Mouse (Mus musculus) CD4-positive, CD25-positive, alpha-beta regulatory T cell, adult 4 months (primary cell): ENCODE data around the gene Tmem132b. TPM values are rescaled to one million over a fixed set of nuclear protein-coding genes. Genes with fewer than 3 reads are reported as not detected.

Experiments
- ATAC-seq: one replicate; pipeline ENCODE4 v1.8.0; 2017
- polyA plus RNA-seq, 2 experiments: library from polyadenylated mRNA; unstranded; fragments of 100-300 nt; shearing (Covaris generic); gene quantifications; one replicate each; pipeline ENCODE4 v1.2.1; 2017

Gene Tmem132b
- polyA plus RNA-seq, 2 experiments from 2014 or later, result 0.16 TPM; not detected in 1

DNA sequence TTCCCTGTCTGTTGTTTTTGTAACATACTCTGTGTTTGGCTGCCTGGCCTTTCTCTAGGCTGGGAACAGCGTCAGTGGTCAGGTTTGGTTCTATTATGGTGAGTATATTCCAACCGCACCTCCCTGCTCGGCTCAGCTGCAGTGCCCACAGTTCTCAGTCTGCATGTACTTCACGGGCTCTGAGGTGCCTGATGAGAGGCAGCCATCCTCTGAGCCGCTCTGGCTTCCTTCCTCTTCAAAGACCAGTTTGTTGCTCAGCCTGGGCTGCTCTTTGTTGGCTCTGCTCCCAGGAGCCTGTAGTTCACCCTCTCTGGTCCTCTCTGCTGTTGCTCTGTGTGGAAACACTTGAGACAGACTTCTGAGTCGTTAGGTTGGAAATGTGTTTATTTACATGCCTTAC, 151.9 kb downstream of the Tmem132b start:
- ATAC-seq, result no peak

DNA sequence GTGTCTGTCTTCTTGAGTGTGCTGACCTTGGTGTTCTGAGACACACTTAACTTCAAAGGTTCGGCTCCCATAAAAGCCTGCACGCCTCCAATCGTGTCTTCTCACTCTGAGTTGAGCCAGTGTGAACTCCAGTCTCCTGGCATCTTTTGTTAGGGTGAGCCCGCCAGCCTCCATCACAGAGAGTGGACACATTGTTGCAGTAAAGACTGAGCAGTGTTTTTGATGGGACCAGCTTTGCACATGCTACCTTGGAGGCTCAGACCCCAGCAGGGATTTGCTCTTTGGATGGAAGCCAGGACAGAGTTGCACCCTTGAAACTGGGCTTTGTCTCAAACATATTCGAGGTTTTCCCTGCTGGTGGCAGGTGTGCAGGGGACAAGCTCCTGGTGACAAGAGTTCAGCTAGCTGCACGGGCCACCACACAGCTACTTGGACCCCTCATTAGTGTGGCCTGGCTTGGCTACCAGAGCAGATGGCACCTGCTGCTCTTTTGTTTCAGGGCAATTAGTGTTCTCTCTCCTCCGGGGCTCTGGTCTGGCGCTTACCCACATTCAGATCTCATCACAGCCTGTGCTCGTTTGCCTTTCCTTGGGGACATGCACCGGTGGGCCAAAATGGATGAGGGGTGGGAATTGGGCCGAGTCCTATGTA, 154.2 kb downstream of the Tmem132b start:
- no peak for ATAC-seq

DNA sequence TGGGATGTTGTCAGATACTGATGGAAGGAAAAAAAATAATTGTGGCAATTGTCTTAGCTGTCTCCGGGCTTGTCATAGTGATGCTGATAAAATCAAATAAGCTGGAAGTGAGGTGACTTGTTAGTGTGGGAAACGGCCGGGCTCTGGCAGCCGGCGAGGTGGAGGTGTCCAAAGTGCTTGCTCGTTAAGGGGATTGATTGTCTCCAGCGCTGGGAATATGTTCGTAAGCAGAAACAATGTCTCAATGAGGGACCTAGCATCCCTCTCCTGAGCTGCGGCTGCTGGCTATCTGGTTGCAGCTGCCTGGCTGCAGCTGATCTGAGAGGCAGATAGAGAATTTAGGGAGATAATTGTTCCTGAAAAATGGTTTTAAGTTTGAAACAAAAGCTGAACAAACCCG, 161.0 kb downstream of the Tmem132b start:
- no peak for ATAC-seq

DNA sequence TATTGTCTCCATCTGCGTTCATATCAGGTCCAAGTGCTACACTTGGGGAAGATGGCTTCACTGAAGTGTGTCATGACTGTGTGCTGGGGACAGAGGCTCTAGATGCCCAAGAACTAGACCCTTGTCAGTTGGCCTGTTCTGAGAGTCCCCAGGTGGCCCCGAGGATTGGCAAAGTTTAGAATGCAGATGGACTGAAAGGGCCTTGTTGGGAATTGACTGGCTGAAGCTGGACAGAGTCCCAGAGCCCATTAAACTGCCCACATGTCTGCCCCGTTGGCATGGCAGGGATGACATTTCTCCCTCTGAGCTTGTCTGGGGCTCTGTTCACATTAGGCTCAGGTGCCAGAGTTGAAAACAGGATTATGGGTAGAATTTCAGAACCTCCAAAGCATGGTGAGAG, 167.8 kb downstream of the Tmem132b start:
- no peak for ATAC-seq

DNA sequence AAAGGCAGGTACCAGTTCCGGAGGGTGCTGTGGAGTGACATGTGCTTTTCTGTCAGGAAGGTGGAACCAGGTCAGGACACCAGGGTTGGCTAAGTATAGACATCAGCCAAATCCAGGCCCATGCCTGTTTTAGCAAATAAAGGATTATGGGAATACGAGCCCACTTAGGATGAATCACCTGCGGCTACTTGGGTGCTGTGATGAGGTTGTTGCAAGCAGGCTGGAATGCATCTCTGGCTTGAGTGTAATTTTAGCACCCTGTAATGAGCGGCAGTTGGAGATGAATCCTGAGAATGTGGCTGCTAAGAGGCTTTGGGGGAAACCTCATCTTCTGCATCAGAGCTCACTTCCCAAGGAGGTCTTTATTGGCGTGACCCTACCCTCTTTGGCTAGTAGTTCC, 168.7 kb downstream of the Tmem132b start:
- no peak for ATAC-seq

DNA sequence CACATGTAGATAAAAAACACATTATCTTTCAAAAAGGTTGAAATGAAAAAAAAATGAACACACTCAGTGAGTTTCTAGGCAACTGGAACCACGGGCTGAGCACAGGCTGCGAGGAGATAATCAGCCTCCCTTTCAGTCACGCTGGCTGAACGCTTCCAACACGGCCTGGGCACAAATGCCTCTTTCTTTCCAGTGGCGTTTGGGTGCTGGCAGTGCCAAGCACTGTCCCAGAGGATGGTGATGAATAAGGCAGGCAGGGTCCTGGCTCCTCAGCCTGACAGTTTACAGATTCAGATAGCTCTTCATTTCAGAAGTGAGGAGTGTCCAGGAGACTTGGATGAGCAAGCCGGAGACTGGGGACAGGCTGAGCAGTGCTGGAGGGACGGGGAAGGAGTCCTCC, 173.8 kb downstream of the Tmem132b start:
- no peak for ATAC-seq

DNA sequence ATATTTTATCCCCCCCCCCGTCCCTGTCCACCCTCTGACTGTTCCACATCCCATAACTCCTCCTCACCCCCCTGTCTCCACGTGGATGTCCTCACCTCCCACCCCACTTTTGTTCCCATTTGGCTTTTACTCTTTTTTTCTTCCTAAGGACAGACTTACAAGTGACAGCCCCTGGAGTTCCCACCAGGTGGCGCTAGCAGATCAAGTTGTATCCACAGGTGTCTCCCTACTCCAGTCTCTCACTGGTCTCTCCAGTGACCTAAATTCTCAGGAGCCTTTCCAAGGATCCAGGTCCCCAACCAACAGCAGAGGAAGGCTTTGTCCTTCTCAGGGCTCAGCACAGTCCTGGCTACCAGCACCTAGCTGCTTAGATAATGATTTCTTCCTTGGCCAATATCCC, 177.6 kb downstream of the Tmem132b start:
- no peak for ATAC-seq

DNA sequence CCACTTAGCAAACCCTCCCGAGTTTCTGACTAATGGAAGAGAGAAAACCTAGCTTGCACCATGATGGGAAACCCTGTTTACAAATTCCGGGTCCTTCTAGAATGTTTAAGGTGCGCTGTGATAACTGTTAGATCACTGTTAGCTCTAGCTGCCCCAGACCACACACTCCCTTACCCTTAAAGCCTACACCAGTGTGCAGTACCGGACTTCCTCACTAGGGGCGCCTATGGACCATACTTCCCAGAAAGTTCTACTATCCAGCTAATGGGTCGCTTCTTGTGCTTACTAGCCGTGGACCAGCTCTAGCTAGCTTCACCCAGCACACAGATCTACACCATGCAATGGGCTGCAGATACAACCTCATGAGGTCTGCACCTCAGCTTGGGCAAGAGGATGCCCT, 195.2 kb downstream of the Tmem132b start:
- ATAC-seq, result no peak

DNA sequence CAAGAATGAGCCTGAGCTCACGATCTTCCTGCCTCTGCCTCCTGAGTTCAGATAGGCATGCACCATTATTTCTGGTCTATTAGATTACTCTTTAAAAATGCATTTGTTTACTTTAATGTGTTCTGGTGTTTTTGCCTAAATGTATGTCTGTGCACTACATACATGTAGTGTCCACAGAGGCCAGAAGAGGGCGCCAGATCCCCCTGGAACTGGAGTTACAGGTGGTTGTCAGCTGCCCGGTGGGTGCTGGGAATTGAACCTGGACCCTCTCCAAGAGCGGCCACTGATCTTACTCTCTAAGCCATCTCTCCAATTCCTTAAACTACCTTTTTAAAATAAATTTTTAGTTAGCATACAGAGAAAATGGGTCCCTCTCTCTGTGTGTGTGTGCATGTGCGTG, 195.9 kb downstream of the Tmem132b start:
- no peak for ATAC-seq

DNA sequence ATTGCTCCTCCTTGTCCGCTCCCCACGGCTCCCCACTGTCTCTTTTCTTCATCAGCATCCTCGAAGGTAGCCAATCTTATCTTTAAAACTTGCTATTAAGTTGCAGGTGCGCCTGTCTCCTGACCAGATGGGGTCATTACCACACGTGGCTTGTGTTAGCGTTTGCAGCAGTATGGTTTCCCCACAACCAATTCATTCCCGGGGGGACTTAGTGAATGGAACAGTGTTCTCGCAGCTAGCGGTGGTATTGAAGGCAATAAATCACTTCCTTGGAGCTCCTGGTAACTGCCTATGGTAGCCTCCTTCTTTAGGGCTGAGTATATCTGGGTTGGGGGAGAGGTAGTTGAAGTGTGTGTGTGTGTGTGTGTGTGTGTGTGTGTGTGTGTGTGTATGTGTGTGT, 196.4 kb downstream of the Tmem132b start:
- no peak for ATAC-seq

DNA sequence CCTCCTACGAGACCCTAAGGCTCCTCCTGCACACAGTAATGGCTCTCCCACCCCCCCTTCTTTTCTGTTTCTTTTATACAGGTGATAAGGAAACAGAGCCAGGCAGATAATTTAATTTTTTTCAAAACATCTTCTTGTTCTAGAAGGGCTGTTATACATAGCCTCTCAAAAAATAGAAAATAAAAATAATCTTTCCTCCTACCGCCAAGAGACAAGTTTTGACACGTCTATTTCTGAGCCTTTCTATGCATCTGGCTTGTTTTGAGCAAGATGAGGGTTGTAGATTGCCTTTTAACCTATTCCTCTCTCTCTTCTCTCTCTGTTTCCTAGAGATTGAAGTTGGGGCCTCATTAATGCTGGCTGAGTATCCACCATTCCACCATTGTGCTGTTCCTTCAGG, 196.9 kb downstream of the Tmem132b start:
- ATAC-seq, result no peak

DNA sequence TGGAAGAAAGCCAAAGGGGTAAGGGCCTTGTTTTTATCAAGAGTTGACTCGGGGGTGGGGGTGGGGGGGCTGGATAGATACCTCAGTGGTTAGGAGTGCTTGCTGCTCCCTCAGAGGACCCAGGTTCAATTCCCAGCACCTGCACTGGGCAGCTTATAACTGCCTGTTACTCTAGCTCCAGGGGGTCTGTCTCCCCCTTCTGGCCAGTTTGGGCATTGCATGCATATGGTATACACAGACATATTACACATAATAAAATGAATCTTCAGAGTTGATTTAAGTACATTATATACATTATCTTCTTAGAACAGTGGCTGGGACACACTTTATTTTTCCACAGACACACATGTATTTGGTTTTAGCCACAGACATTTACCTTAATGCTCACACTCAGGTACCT, 202.2 kb downstream of the Tmem132b start:
- ATAC-seq, result no peak

DNA sequence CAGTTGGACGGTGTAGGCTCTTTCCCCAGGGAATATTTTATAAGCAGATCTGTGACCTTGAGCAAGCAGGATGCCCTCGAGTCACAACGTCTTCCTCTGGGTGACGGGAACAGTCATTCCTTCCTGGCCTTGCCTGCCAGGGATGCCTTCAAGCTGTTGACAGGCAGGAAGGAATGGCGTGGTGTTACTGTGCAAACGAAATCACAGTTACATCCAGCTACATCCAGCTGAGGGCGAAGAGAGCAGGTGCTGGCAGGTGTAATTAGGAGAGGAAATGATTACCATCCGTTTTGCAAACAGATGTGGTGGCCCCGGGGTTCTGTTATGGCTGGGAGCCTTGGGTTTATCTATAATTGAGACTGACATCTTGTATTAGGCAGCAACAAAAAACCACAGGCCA, 205.5 kb downstream of the Tmem132b start:
- ATAC-seq, result no peak

DNA sequence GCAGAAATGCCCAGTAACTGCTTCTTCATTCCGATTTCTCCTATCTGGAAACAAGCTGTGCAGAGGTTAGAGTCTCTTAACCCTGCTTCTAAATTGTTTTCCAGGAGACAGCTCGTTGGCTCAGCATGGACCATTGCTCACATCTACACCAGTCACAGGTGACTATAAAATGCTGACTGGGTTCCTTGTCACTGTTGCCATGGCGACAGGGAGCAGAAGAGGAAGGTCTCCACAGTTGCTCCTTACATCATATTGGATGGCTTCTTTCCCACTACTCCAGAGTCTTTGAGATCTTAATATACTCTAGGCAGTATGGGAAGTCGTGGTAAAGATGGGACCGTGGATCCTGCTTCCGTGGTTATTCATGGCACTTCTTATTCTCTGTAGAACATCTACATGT, 211.9 kb downstream of the Tmem132b start:
- ATAC-seq, result no peak

DNA sequence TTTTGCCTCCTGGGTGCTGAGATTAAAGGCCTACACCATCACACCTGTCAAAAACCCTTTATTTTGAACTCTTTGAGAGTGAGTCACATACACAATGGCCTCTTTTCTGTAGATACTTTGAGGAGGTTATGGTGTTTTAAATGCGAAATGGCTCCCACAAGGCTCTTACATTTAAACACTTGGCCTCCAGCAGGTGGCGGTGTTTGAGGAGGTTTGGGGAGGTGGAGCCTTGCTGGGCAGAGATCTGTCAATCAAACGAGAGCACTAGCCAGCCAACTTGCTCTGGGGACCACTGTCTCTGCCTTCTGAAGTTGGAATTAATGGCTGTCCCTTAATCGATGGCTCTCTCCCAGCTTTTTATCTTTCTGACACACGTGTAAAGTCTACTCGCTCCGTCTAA, 214.2 kb downstream of the Tmem132b start:
- ATAC-seq, result no peak

DNA sequence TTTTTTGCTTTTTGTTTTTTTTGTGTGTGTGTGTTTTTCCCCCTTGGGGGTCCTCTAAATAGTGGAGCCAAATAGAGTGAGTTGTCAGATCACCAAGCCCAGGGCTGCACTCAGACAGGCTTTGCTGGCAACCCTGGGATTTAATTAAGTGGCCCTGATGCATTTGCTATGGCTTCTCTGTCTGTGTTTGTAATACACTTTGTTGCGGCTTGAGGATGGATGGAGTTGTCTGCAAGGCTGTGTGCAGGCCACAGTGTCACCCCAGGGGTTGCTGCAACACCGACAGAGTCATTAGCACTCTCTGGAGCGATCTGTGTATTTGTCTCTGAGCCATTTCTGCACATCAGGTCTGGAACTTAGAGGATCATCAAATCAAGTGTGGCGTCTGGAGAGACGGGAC, 219.9 kb downstream of the Tmem132b start:
- ATAC-seq, result no peak

DNA sequence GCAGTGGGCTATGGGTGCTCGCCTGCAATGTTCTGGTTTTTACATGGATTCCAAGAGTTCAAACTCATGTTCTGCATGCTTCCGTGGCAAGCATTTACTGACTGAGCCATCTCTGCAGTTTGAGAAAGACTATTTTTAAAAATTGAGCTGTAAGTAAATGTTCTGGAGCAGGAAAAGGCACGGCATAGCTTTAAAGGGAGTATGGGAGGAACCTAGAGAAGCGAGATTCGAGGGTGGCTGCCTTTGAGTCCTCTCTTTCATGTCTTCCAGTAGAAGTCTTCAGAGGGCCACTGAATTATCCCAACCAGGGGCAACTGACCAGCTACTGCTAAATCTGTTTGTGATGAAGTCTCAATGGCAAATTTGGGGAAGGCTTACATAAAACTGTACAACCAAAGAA, 221.0 kb downstream of the Tmem132b start:
- no peak for ATAC-seq

DNA sequence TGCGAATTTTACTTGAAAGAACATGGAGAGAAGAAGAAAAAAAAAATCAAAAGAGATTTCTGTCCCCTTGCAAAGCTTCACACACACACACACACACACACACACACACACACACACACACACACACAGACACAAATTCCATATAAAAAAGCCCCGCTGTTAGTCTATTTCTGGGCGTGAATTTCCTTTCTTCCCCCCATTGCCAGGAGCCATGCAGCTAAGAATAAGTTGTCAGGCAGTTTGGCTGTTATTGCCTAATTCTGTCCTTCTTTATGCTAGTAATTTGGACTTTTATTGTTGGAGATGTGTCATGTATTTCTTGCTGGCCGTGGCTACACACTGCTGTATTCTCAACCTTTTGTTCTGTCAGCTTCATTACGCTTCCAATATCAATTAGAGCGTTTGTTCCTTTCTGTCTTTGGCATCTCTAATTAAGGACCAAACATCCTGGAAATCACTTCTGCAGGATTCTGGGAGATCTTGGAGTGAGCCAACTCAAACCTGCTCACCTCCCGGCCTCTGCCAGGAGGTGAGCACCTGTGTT, 225.5 kb downstream of the Tmem132b start:
- no peak for ATAC-seq

DNA sequence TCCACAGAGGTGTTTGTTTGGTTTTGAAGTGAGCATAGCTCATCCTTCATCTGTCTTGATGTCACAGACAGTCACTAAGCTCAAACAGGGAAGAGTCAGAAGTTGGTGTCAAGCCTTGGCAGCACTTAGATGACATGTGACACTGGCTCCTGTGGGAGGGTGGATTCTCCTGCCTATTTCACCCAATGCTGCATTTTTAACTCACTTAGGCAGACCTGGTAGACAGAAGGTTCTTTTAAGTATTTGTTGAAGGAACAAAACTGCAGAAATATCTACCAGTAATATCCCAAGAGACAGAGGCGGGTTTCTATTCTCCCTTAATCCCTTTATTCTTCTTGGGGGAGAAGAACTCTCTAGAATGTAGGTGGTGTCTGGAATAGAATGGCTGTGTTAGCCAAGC, 226.9 kb downstream of the Tmem132b start:
- no peak for ATAC-seq

DNA sequence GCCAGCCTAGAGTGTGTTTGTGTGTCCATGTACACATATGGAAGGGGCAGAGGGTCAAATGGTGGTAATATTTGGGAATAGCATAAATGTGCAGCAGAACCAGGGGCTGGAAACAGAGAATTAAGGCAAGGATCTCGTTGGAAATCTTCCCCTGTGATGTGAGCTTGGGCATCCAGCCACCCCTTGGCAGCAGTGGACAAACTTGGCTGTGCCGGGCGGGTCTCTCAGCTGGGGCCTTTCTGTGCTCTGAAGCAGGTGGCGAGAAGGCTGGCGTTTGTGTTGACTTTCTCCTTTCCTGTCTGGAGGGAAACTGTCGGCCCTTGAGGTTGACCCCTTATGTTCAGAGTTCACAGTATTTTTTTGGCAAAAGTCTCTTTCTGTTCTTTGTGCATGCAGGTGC, 235.4 kb downstream of the Tmem132b start:
- no peak for ATAC-seq

DNA sequence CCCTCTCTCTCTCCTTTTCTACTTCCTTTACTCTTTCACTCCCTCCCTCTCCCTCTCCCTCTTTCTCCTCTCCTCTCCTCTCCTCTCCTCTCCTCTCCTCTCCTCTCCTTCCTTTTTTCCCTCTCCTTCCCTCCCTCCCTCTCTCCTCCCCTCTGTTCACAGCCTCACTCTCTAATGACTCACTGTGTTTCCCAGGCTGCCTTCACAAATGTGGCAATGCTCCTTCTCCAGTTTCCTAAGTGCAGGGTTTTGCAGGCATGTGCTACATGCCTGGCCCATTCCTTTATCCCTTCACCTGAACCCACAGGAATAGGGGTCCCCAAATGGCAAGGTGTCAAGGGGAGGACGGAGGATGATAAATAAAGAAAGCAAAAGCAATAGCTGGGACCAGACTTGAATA, 236.4 kb downstream of the Tmem132b start:
- ATAC-seq, result no peak

DNA sequence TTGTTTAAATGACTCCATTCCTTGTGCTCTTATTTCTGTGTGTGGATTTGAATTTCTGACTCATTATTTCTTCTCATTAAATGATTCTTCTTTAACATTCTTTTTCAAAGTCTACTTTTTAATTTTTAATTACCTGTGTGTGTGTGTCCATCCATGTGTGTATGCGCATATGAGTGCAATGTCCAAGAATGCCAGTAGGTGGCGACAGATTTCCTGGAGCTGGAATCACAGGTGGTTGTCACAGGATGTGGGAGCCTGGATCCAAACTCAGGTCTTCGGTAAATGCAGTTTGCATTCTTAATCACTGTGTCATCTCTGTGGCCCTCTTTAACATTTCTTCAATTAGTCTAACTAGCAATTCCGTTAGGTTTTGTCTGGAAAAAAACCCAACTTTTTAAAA, 240.7 kb downstream of the Tmem132b start:
- no peak for ATAC-seq

DNA sequence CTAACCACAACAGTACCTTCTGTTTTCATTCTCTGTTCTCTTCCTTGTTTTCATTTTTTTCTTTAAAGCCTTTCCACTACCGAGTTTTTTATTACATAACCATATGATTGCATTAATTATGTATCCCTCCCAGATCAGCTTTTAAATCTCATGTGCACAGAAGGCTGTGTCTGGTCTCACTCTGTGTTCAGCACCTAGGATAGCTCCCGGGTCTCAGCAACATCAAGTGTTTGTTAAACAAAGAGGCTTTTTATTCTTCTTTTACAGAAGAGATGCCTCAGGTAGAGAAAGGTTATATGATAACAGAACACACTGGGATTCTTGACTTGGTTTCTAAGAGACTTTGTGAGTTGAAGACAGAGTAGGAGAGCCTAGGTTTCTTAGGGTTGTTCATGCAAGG, 241.2 kb downstream of the Tmem132b start:
- ATAC-seq, result no peak

DNA sequence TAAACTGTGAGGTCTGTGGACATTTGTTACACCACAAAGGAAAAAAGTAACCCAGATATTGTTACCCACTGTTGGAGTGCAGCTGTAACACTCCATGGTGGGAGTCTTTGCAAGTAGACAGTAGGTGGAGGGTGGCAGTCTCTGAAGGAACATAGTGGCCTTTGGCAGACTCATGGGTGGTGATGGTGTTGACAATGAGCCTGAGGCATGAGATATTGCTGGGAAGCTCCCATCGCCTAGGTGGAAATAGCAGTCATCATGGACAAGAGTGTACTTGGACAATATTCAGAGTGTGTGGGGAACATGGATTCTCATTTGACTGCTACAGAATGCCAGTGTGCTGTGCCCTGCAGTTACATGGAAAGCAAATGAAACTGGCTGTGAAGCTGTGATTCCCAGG, 248.8 kb downstream of the Tmem132b start:
- no peak for ATAC-seq

DNA sequence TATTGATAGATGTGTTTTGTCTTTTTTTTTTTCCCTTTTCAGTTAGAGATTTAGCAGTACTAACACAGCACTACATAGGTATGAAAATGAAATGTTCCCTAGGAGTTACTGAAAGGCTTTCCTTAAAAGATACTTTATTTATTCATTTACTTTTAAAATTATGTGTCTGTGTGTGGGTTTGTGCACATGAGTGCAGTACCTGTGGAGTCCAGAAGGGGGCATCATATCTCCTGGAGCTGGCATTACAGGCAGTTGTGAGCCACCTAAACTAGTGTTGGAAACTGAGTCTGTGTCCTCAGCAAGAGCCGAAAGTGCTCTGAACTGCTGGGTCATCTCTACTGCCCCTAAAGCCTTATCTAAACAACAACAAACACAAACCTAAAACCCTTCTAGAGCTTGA, 261.1 kb downstream of the Tmem132b start:
- no peak for ATAC-seq
